Mouse (Mus musculus) embryo, embryonic 9.5 days (tissue): ENCODE results near the gene B3glct.
A peak's percentile ranks its signal among the peaks of the same experiment; 100 is the strongest.

Experiments
- DNase-seq: peaks from one replicate; pipeline ENCODE4 v3.0.0-alpha.2; 2017; ENCODE audit errors: extremely low spot score

B3glct gene

DNA sequence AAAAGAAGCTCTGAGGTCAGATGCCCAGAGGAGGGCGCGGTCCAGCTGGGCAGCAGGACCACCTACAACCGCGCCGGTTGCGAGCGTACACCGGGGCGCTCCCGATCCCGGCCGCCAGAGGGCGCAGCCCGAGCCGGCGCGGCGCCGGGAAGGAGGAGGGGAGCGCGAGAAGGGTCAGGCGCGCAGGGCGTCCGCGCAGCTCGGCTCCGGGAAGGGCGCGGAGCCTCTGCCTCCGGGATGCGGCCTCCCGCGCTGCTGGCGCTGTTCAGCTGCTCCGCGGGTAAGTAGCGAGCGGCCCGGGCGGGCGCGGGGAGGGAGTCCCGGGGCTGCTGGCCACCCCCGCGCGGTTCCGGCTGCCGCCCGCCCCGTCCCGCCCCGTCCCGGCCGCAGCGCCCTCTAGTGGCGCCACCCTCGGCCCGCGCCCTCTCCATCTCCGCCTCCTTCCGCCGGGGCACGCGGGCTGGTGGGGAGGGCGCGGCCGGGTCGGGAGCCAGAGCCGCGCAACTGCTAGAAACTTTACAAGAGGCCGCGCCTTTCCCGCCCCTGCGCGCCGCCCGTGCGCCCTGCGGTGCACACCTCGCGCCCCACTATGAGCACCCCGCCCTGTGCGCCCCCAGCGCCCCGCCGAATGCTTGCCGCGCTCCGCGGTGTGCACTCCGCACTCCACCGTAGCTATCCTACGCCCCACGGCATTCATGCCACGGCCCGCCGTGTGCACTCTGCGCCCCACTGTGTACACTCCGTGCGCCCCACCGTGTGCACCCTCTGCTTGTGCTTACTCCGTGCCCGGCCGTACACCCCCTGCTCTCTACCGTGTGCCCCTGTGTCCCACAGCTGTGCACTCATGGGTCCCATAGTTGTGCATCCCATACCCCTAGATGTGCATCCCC, at the start of gene B3glct:
Gene B3glct (plus strand): TSS at position 131 of the 890 bp plus-strand sequence.
- peak; percentile 90 for DNase-seq

DNA sequence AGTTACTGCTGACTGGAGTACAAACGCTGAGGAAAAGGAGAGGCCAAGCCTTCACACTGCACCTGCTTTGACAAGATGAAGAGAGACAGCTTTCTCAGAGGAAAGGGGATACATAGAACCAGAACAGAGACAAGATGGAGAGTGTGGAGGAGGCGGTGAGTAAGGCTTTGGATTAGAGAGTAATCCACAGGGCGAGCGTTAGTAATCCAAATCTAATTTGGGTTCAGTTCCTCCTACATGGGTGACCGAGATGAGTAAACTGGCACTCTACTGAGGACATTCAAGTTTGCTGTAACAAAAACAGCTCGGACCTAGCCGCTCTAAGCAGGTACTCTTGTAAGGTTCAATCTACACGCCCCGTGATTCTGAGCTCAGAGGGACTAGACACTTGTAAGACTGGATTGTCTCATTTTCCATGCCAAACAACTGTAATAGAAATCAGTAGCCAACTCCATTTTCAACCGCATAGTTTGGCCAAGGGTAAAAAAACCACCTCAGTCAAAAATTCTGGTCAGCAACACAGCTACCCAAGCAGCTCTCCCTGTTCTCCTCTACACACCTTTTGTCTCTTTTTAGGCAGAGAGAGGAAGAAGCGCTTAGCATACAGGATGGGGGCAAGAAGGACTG, 43.5 kb upstream of the B3glct start:
- no peak for DNase-seq

DNA sequence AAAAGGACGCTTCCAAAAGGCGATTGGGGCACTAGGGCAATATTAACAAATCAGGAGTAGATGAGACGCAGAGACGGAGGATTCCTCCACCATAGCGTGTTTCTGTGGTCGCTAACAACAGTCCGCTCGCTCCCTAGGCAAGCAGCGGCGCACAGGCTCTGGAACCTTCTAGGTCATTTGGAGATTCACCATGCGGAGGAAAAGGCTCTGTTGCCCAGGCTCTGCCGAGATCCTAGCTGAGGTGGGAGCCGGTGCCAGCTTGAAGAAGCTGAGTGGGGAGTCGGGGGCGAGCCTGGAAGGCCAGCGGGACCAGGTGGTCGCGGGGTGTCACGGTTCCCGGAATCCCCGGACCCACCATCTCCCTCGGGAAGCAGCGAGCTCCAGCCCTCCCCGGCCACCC, 42.5 kb upstream of the B3glct start:
- DNase-seq: no peak

DNA sequence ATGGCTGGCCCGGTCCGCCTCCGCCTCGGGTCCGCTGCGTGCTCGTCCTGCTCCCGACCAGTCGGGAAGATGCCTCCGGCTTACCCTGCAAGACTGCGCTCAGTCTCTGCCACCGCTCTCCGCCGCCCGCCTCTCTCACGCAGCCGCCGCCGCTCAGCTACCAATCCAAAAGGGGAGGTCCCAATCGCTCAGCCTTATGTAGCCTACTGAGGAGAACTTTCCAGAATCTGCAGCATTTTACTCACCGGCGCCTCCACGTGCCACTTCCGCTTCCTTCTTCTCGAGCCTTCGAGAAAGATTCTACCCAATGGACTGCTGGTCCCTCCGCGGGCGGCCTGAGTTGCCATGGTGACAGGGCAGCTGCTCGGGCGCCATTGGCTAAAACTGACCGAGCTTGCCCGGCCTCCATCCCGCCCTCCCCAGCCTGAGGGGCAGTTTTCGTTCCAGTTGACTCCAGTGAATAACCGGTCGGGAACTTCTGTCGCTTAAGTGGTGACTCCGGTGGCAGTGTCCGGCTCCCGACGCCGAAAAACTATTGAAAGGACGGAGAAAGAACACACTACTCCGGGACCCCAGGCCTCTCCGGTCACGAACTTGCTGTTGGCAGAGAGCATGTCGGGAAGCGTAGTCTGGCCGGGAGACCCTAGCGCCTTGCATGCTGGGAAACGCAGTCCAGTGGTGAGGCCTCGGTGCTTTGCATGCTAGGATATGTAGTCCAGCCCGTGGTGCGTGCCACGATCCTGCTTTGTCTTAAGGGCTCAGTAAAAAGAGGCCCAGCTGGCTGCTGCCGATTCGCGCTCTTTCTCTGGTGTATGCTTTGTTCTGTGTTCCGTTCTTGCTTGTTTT, 41.7 kb upstream of the B3glct start, which contains the start of gene Hsph1:
Gene Hsph1 (minus strand): TSS at position 302 of the 846 bp plus-strand sequence.
- DNase-seq: peak; percentile 99

DNA sequence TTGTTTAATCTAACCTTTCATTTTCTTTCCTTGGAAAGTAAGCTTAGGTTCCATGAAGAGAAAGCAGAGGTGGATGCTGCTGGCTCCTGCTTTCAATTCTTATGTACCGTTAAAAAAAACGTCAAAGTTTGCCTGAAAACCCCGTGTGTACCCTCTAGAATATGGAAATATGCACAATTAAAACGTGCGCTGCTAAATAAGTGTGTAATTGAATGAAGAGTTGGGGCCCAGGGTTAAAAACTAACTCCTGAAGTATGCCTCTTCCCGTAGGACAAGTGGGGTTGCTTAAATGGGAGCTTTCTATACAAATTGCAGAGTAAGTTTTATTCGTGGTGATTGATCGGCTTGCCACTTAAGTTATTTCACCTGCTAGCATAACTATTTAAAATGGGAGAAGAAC, 40.7 kb upstream of the B3glct start:
- peak; percentile 22 for DNase-seq

DNA sequence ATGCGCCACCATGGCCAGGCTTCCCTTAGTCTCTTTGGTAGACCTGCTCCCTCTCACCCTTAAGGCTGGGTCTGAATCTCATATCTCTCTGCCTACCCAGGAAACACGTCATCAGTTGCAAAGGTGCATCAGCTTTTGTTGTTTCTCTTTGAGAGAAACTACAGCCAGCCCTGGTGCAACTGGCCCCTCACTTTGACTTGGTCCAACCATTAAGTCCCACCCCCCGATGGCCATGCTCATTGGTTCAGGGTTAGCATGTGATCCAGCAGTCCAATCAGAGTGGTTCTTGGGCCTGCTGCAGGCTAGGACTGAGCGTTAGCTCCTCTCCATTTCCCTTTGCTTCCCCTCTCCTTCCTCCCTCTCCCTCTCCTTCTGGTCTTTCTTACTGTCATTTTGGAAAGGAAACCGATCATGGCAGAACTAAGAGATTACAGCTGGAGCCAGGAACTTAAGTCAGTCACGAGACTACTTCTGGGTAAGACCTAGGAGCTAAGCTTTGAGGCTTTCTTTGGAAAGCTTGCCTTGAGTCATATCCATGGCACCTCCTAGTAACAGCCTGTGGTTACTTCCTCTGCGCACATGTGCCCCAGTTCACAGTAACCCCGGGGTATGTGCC, 36.6 kb upstream of the B3glct start:
- no peak for DNase-seq

DNA sequence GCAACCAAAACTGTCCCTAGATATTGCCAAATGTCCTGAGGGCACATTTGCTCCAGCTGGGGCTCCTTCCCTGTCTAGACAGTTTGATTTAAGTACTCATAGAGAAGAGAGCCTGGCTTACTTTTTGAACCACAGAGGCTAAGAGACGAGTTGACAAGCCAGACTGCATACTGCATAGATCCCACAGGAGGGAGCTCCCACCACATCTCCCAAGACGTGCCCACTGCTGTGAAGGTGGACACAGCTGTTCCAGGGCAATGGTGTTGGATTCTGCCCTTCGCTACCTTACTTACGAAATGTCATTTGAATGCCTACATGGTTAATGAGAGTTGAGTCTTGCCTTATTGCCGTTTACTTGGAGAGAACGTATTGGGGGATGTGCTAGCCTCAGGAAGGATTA, 35.7 kb upstream of the B3glct start:
- peak; percentile 17 for DNase-seq

DNA sequence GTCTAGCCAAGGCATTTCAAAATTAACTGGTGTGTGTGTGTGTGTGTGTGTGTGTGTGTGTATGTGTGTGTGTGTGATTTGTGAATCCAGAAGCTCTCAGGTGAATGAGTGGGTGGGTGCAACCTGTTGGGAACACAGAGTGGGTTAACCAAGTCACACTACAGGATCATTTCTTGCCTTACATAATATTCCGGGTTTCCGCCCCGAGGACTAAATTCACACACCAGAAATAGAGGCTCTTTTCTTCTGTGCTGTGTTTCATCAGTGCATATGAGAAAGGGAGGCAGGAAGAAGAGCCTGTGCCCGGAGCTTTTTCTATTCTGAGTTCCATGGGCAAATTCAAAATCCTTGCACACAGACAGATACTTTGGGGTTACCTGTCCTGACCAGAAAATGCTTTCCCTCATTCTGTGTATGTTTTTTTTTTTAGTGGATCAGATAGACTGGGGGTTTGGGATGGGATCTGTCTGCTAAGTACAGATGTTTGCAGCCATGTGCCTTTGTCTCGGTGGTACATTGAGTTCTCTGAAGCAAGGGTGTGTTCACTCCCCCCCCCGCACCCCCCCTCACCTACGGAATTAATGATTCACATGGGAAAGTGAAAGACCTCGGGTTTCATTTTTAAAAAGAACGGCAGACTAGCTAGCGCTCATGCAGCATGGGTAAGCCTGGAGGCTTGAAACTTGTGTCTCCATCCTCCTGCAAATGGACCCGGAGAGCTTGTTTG, 35.1 kb upstream of the B3glct start:
- DNase-seq: no peak

DNA sequence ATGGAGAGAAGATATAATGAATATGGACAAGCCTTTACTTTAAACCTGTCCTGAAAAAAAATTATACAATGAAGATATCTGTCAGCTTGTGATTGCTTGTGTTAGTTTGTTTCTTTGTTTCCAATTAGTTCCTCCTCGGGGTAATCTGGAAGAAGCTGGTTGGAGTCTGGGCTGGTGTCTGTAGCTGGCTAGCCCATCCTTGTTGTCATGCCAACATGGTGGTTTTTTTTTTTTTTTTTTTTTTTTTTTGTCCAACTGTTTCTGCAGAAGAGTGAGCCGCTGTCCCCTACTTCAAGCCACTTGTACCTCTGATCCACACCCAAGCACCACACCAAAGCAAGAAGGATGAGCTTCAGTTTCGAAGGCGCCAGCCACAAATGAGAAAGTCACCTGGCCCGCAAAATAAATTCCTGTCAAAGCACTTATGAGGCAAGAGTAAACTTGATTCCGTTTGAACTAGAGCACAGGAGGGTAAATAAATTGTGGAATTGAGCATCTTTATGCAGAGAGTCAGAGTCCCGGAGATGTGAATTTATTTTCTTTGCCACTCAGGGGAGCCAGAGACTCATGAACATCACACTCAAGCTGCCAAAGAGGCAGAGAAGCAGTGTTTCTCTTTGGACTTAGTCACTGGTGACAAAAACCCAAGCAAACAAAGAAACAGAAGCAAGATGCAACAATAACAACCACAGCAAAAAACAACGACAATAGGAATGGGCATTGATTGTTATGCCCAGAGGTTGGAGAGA, 30.5 kb upstream of the B3glct start:
- no peak for DNase-seq

DNA sequence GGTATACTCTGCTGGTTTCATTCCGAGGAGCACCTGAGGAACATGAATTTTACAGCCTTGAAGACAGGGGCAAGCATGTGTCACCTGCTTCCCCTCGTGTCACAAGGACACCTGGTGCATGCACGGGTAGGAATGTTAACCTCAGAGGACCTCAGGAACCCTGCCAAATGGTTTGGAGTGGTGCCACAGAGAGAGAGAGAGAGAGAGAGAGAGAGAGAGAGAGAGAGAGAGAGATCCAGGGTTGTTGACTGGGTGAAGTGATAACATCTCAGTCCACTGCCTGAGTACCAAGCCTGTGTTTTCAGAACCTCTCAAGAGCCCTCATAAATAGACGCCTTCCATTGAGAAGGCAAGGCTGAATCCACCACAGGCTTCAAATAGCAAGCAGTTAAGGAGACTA, 29.8 kb upstream of the B3glct start:
- DNase-seq: no peak

DNA sequence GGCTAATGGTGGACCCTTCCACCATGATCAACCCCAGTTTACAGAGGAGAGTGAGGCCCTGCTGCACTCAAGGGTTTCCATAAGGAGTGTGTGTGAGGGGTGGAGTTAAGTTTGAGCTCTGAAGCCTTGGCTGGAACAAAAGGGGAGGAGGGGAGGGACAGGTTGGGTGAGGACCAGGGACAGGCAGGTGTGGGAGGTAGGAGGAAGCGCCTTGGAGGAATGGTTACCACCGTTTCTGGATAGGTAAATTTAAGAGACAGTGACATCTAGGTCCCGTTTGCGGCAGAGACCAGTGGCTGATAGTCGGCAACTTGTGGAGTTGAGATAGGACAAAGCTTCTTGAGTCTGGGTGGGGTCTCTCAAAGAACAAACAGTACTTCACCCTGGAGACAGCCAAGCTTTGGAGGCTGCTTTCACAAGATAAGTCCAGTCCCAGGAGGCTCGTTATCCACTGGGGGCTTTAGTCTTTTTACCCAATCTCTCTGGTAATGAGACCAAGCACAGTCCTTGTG, 29.1 kb upstream of the B3glct start:
- DNase-seq: no peak

DNA sequence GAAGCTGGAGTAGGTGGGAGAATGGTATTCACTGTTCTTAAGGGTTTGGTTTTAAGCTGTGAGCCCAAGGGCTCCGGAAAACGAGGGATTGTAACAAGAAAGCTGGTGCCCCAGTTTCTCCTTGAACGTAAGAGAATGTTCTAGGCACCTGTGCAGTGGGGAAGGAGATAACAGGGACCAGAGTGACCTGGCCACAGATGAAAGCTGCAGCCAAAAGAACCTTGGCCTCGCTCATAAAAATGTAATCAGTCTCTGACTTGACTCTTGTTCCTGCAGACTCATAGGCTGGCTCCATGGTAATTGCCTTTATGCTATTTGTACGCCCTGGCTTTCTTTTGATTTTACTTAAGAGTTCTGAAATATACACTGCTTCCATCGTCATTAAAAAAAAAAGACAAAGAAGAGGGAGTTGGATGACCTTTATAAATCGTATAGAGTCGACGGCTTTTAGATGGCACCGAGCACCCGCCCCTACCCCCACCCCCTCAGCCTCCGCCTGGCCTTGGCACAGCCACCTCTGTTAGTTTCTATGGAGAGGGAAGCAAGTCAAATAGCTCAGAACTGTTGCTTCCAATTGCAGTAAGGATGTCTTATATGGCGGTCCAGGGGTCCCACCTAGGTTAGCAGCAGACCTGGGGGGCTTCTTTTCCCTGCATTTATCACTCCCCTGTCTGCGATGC, 28.4 kb upstream of the B3glct start:
- DNase-seq: no peak

DNA sequence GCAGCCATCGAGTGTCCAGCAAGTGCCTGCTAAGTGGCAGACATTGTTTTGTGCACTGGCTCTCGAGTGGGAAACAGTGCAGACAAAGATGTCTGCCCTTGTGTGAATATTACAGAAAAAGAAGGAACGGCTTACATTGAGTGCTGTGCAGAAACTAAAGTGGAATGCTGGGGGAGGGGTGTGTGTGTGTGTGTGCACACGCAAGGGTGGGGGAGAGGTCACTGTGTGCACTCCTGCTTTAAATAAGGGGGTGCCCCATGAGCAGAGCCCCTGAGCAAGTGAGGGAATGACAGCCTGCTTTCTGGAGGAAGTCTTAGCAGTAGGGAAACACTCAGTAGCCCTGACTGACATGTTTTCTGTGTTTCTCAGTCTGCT, 27.9 kb upstream of the B3glct start:
- DNase-seq: no peak

DNA sequence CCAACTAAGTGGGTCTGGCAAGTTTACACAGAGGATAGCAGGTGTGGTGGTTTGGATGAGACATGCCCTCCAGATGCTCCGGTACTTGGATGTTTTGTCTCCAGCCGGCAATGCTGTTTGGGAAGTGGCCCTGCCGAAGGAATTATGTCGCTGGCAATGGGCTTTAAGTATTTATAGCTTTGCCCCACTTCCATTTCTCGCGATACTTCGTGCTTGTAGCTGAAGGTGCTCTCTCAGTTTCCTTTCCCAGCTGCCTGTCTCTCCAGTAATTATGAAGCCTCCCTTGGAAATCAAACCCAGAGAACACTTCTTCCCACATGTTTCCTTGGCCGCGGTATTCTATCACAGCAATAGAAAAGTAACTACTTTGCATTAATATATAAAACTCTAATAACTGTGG, 22.4 kb upstream of the B3glct start:
- DNase-seq: no peak

DNA sequence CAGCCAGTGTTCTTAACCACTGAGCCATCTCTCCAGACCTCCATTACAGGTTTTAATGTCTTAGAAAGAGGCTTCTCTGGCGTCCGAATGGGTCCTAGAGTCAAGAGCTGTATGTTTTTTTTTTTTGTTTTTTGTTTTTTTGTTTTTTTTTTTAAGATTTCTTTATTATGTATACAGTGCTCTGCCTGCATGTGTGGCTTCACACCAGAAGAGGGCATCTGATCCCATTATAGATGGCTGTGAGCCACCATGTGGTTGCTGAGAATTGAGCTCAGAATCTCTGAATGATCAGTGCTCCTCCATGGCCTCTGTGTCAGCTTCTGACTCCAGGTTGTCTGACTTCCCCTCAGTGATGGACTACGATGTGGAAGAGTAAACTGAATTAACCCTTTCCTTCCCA, 20.0 kb upstream of the B3glct start:
- no peak for DNase-seq

DNA sequence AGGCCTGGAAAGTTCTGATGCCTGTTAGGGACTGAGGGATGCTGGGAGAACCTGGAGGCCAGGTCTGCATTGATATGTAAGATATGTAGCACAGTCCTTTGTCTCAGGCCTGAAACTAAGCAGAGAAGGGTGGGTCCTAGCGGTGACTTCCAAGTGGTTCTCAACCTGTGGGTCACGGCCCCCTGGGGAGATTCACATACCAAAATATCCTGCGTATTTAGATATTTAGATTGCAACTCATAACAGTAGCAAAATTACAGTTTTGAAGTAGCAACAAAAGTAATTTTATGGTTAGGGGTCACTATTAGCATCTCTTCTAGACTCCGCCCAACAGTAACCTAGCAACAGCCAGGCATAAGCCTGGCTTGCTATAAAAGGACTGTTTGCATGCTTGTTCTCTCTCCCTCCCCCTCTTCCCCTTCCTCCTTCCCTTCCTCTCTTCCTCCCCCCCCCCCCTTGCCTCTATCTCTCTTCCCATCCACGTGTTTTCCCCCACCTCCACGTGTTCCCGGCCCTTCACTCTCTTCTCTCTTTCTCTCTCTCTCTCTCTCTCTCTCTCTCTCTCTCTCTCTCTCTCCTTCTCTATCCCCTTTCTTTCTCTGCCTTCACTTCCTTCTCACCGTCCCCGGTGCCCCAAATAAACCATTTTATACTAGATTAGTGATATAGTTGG, 19.2 kb upstream of the B3glct start:
- no peak for DNase-seq

DNA sequence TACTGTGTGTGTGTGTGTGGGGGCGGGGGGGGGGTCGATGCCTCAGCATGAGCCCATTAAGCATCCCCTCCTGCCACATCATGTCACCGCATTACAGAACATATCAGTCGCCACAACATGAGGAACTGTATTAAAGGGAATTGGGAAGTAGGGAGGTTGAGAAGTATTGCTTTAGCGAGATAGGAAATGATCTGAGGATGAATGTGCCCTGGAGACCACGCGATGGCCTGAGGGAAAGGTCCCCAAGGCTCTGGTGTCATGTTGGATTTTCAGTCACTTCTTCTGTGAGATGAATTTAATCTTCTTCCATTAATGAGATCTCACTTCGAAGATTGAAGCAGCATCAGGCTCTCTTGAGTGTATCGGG, 18.6 kb upstream of the B3glct start:
- DNase-seq: no peak

DNA sequence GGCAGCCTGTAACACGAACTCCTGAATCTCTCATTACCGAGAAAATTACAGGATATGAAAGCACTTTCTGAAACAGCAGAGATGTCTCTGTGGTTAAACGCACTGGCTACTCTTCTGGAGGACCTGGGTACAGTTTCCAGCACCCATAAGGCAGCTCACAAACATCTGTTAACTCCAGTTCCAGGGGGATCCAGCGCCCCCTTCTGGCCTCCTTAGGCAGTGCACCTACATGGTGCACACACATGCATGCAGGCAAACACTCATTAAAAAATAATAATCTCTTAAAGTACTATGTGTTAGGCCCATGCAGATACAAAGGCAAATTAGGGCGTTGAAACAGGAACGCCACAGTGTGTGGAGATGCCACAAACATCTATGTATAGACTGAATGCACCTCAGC, 16.6 kb upstream of the B3glct start:
- DNase-seq: no peak

DNA sequence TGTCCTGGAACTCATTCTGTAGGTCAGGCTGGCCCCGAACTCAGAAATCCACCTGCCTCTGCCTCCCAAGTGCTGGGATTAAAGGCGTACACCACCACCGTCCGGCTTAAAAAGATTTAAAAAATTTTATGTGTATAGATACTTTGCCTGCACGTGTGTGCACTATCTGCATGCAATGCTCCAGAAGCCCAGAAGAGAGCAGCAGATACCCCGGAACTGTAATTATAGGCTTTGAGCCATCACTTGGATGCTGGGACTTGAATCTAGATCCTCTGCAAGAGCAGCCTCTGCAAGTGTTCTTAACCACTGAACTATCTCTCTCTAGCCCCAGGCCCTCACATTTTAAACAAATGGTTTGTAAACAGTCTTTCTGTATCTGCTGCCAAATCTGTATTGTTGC, 15.1 kb upstream of the B3glct start:
- no peak for DNase-seq
